Mouse (Mus musculus) spleen, adult 2 months (tissue): Measurements from ENCODE around the gene Frg2f1. TPM values are rescaled to one million over a fixed set of nuclear protein-coding genes. Genes with fewer than 3 reads are reported as not detected.

Experiments
- DNase-seq, 2 experiments: peaks; one replicate each; pipeline versions ENCODE4 v3.0.0 to v3.0.0-alpha.2; 2012 to 2021; ENCODE audit warnings: low spot score in 2 of 2, low read depth in 1 of 2
- H3K27ac ChIP-seq: fragments of 200-500 bp; 2 replicates; pipeline ENCODE4 v1.5.1; 2012; ENCODE audit warnings: low read length, inconsistent platforms; ENCODE audit not compliant: insufficient read depth
- H3K27me3 ChIP-seq: fragments of 200-500 bp; 2 replicates; pipeline ENCODE4 v1.6.1; 2012; ENCODE audit warnings: mild to moderate bottlenecking, moderate library complexity, low read length, inconsistent platforms; ENCODE audit not compliant: control insufficient read depth, insufficient read depth
- H3K36me3 ChIP-seq: fragments of 200-500 bp; 2 replicates; pipeline ENCODE4 v1.6.1; 2012; ENCODE audit warnings: mild to moderate bottlenecking, low read length, inconsistent platforms; ENCODE audit not compliant: control insufficient read depth, insufficient read depth
- H3K4me1 ChIP-seq: fragments of 200-500 bp; 2 replicates; pipeline ENCODE4 v1.6.1; 2011; ENCODE audit warnings: inconsistent platforms; ENCODE audit not compliant: control insufficient read depth, insufficient read depth, insufficient read length
- H3K4me3 ChIP-seq: fragments of 200-500 bp; 2 replicates; pipeline ENCODE4 v1.5.1; 2011; ENCODE audit warnings: mild to moderate bottlenecking, inconsistent platforms; ENCODE audit not compliant: insufficient read depth, insufficient read length; ENCODE audit errors: extremely low read depth
- CTCF ChIP-seq: fragments of 200-500 bp; IDR thresholded peaks from 2 replicates; pipeline ENCODE4 v1.5.1; 2011; ENCODE audit warnings: mild to moderate bottlenecking, inconsistent platforms; ENCODE audit not compliant: insufficient read depth, insufficient read length, insufficient replicate concordance; ENCODE audit errors: extremely low read depth
- POLR2A ChIP-seq: fragments of 200-500 bp; IDR thresholded peaks from 2 replicates; pipeline ENCODE4 v1.6.1; 2011; ENCODE audit warnings: low read depth, low read length, inconsistent platforms
- WGBS: fragments of 180-500 bp; shearing (Covaris S2); methylation state at CpG from one replicate; pipeline ENCODE4 v1.1.7; 2018; 5-methylcytosine and 5-hydroxymethylcytosine counted together
- polyA plus RNA-seq: library from polyadenylated mRNA; depleted of rRNA; stranded (reverse); fragments of >200 nt; gene quantifications from 2 replicates; pipeline ENCODE4 v1.2.3, GENCODE M21; 2012; rRNA removed

Frg2f1 gene
- polyA plus RNA-seq, 1 experiment: 5.5 TPM

GRCm38 (mm10) chr4:119498319-119498848 lies 40.9 kb downstream of the Frg2f1 start:
- Histone ChIP-seq H3K4me3 (no peak overlapping the region), H3K27ac (no peak overlapping the region), H3K36me3 (no peaks in the 10 kb centered on the region), H3K27me3 (peaks cover 1% of the 10 kb centered on the region; the same call in 1 of the 2 replicates), H3K4me1 (no peaks in the 10 kb centered on the region)
- no peak for DNase-seq
- TF ChIP-seq POLR2A (no peak), CTCF (no peak)
- WGBS: 71% methylated on average over 5 of the region's 5 CpGs

GRCm38 (mm10) chr4:119492933-119493327 lies 46.4 kb downstream of the Frg2f1 start:
- peaks cover 2% of the 10 kb centered on the region; the same call in 1 of the 2 replicates for H3K4me1 ChIP-seq
- peak overlapping the region; percentile 55; the same call in 1 of the 2 replicates for H3K4me3 ChIP-seq
- WGBS: 41% methylated on average over 10 of the region's 10 CpGs
- no peak for TF ChIP-seq CTCF
- no peak for TF ChIP-seq POLR2A
- H3K36me3 ChIP-seq: no peaks in the 10 kb centered on the region
- DNase-seq: no peak
- H3K27ac ChIP-seq: no peak overlapping the region
- H3K27me3 ChIP-seq: peaks cover 15% of the 10 kb centered on the region

GRCm38 (mm10) chr4:119492291-119492932 lies 46.9 kb downstream of the Frg2f1 start, which contains the start of gene Rimkla:
TSS of gene Rimkla (minus strand) at chr4:119492628.
- Histone ChIP-seq H3K4me3 (peak within 1 kb of the TSS; percentile 55; the same call in 1 of the 2 replicates), H3K36me3 (no peaks in the 10 kb centered on the region), H3K27ac (no peak within 1 kb of the TSS), H3K4me1 (peaks cover 2% of the 10 kb centered on the region; the same call in 1 of the 2 replicates), H3K27me3 (peaks cover 15% of the 10 kb centered on the region)
- no peak for TF ChIP-seq POLR2A
- no peak for TF ChIP-seq CTCF
- peak in 1 of 2 experiments; percentile 22 for DNase-seq
- WGBS: 2% methylated on average over 64 of the region's 77 CpGs

- Histone ChIP-seq H3K4me1 (peaks cover 2% of the 10 kb centered on the region; the same call in 1 of the 2 replicates), H3K27me3 (peaks cover 15% of the 10 kb centered on the region), H3K27ac (no peak overlapping the region), H3K36me3 (no peaks in the 10 kb centered on the region), H3K4me3 (no peak overlapping the region)
- 78% methylated on average over 3 of the region's 3 CpGs for WGBS
- DNase-seq: no peak
- no peak for TF ChIP-seq CTCF
- no peak for TF ChIP-seq POLR2A
Observed at GRCm38 (mm10) chr4:119490806-119491205, 48.5 kb downstream of the Frg2f1 start.

GRCm38 (mm10) chr4:119489666-119490065 lies 49.7 kb downstream of the Frg2f1 start:
- peaks cover 15% of the 10 kb centered on the region for H3K27me3 ChIP-seq
- 95% methylated on average over 10 of the region's 10 CpGs for WGBS

GRCm38 (mm10) chr4:119484882-119485281 lies 54.4 kb downstream of the Frg2f1 start:
- Histone ChIP-seq H3K27ac (no peak overlapping the region), H3K36me3 (no peaks in the 10 kb centered on the region), H3K4me3 (no peak overlapping the region), H3K27me3 (no peaks in the 10 kb centered on the region), H3K4me1 (no peaks in the 10 kb centered on the region)
- no peak for DNase-seq
- 74% methylated on average over 7 of the region's 7 CpGs for WGBS
- no peak for TF ChIP-seq POLR2A

More at GRCm38 (mm10) chr4:119489666-119490065, 49.7 kb downstream of the Frg2f1 start:
- Histone ChIP-seq H3K27ac (no peak overlapping the region), H3K36me3 (no peaks in the 10 kb centered on the region), H3K4me3 (no peak overlapping the region), H3K4me1 (peaks cover 2% of the 10 kb centered on the region; the same call in 1 of the 2 replicates)
- no peak for TF ChIP-seq POLR2A
- no peak for TF ChIP-seq CTCF
- DNase-seq: no peak

GRCm38 (mm10) chr4:119483051-119483450 lies 56.3 kb downstream of the Frg2f1 start:
- TF ChIP-seq POLR2A: no peak
- no peak for TF ChIP-seq CTCF
- H3K27ac ChIP-seq: no peak overlapping the region
- no peaks in the 10 kb centered on the region for H3K4me1 ChIP-seq
- H3K36me3 ChIP-seq: no peaks in the 10 kb centered on the region
- no peak overlapping the region for H3K4me3 ChIP-seq
- no peak for DNase-seq
- H3K27me3 ChIP-seq: no peaks in the 10 kb centered on the region
- 52% methylated on average over 9 of the region's 9 CpGs for WGBS

Other genes starting within 250 kb of the Frg2f1 start
- gene Ybx1, start 244.9 kb downstream of the Frg2f1 start, polyA plus RNA-seq: 79.1 and 103 TPM in 2 replicates
- 5.2 and 6.0 TPM in 2 replicates for gene Ppih, start 219.0 kb downstream of the Frg2f1 start, polyA plus RNA-seq
- gene Ccdc30, start 124.0 kb downstream of the Frg2f1 start, polyA plus RNA-seq: 0.20 and 0.23 TPM in 2 replicates
- 11.7 and 12.8 TPM in 2 replicates for gene Ppcs, start 117.1 kb downstream of the Frg2f1 start, polyA plus RNA-seq
- gene Zmynd12, start 116.7 kb downstream of the Frg2f1 start, polyA plus RNA-seq: 0.21 and 0.42 TPM in 2 replicates
- 0.11 and 0.40 TPM in 2 replicates for gene Rimkla, start 46.9 kb downstream of the Frg2f1 start, polyA plus RNA-seq
- 9.5 and 10.5 TPM in 2 replicates for gene Foxj3, start 2.5 kb downstream of the Frg2f1 start, polyA plus RNA-seq
- 0.21 and 0.25 TPM in 2 replicates for gene Guca2a, start 98.2 kb upstream of the Frg2f1 start, polyA plus RNA-seq
- 0.41 and 1.2 TPM in 2 replicates for gene Guca2b, start 119.4 kb upstream of the Frg2f1 start, polyA plus RNA-seq
- gene Hivep3, start 194.3 kb upstream of the Frg2f1 start, polyA plus RNA-seq: 8.7 and 10.4 TPM in 2 replicates